Mouse (Mus musculus) macrophage (primary cell): Measurements from ENCODE around the gene Tigd3. TPM values are rescaled to one million over a fixed set of nuclear protein-coding genes. Genes with fewer than 3 reads are reported as not detected.
"Not testable (repeated sequence)": the region's sequence is repeated elsewhere in the genome, so short reads cannot be mapped to it uniquely, and the experiment has no call there.

Experiments used
- H3K27ac ChIP-seq: fragments of 350-480 bp; formaldehyde crosslinking; 2 replicates; pipeline ENCODE4 v1.9.0; 2021
- H3K36me3 ChIP-seq: fragments of 350-480 bp; formaldehyde crosslinking; 2 replicates; pipeline ENCODE4 v1.9.0; 2021; ENCODE audit errors: inconsistent target
- H3K4me3 ChIP-seq: fragments of 350-480 bp; formaldehyde crosslinking; 2 replicates; pipeline ENCODE4 v1.9.0; 2021; ENCODE audit errors: inconsistent target
- H3K79me2 ChIP-seq: fragments of 350-480 bp; formaldehyde crosslinking; 2 replicates; pipeline ENCODE4 v1.9.0; 2021; ENCODE audit errors: inconsistent target
- WGBS: methylation state at CpG from one replicate; pipeline ENCODE4 v1.1.7; 2026; ENCODE audit warnings: inconsistent platforms; ENCODE audit not compliant: missing documents; 5-methylcytosine and 5-hydroxymethylcytosine counted together
- polyA plus RNA-seq: library from polyadenylated mRNA; stranded (reverse); fragments of 250-400 nt; gene quantifications from 3 replicates; pipeline ENCODE4 v1.2.4, GENCODE M21; 2018; ENCODE audit warnings: inconsistent platforms

Gene Tigd3
- polyA plus RNA-seq, 1 experiment from 2014 or later: 0.16 TPM

- 14% methylated on average over 31 of the region's 31 CpGs for WGBS
- Histone ChIP-seq H3K36me3 (peaks cover 12% of the 10 kb centered on the region), H3K27ac (no peak overlapping the region), H3K4me3 (no peak overlapping the region; the same call in 1 of the 2 replicates), H3K79me2 (no peaks in the 10 kb centered on the region)
Observed at GRCm38 (mm10) chr19:5893282-5894001, 507 bp downstream of the Tigd3 start.

GRCm38 (mm10) chr19:5892735-5893134, 1.2 kb downstream of the Tigd3 start:
- no peak overlapping the region for H3K4me3 ChIP-seq
- peaks cover 8% of the 10 kb centered on the region; the same call in 1 of the 2 replicates for H3K36me3 ChIP-seq
- 92% methylated on average over 13 of the region's 13 CpGs for WGBS
- no peaks in the 10 kb centered on the region for H3K79me2 ChIP-seq
- no peak overlapping the region for H3K27ac ChIP-seq

GRCm38 (mm10) chr19:5892262-5892661, 1.7 kb downstream of the Tigd3 start:
- Histone ChIP-seq H3K79me2 (no peaks in the 10 kb centered on the region), H3K27ac (no peak overlapping the region), H3K4me3 (no peak overlapping the region), H3K36me3 (peaks cover 8% of the 10 kb centered on the region; the same call in 1 of the 2 replicates)
- WGBS: 94% methylated on average over 7 of the region's 7 CpGs

- Histone ChIP-seq H3K27ac (no peak overlapping the region), H3K79me2 (no peaks in the 10 kb centered on the region), H3K36me3 (peaks cover 6% of the 10 kb centered on the region; the same call in 1 of the 2 replicates), H3K4me3 (no peak overlapping the region)
- 98% methylated on average over 12 of the region's 12 CpGs for WGBS
Observed at GRCm38 (mm10) chr19:5891521-5892258, 2.3 kb downstream of the Tigd3 start.

GRCm38 (mm10) chr19:5889211-5889610, 4.7 kb downstream of the Tigd3 start:
- peaks cover 16% of the 10 kb centered on the region for H3K36me3 ChIP-seq
- 93% methylated on average over 4 of the region's 4 CpGs for WGBS

GRCm38 (mm10) chr19:5887234-5887815, 6.6 kb downstream of the Tigd3 start:
- peaks cover 19% of the 10 kb centered on the region; the same call in 1 of the 2 replicates for H3K79me2 ChIP-seq
- no peak overlapping the region for H3K27ac ChIP-seq
- H3K36me3 ChIP-seq: peaks cover 34% of the 10 kb centered on the region
- WGBS: 45% methylated on average over 3 of the region's 3 CpGs
- H3K4me3 ChIP-seq: no peak overlapping the region

More at GRCm38 (mm10) chr19:5889211-5889610, 4.7 kb downstream of the Tigd3 start:
- Histone ChIP-seq H3K79me2 (peaks cover under 1% of the 10 kb centered on the region; the same call in 1 of the 2 replicates), H3K4me3 (no peak overlapping the region), H3K27ac (no peak overlapping the region)

GRCm38 (mm10) chr19:5885838-5886237, 8.1 kb downstream of the Tigd3 start:
- H3K36me3 ChIP-seq: peaks cover 39% of the 10 kb centered on the region

GRCm38 (mm10) chr19:5883935-5884334, 10.0 kb downstream of the Tigd3 start:
- H3K27ac ChIP-seq: no peak overlapping the region
- WGBS: 89% methylated on average over 1 of the region's 1 CpGs
- H3K36me3 ChIP-seq: peaks cover 52% of the 10 kb centered on the region
- H3K4me3 ChIP-seq: no peak overlapping the region
- peaks cover 43% of the 10 kb centered on the region for H3K79me2 ChIP-seq

More at GRCm38 (mm10) chr19:5885838-5886237, 8.1 kb downstream of the Tigd3 start:
- Histone ChIP-seq H3K79me2 (peaks cover 24% of the 10 kb centered on the region), H3K4me3 (no peak overlapping the region), H3K27ac (no peak overlapping the region)
- WGBS: 78% methylated on average over 4 of the region's 4 CpGs

GRCm38 (mm10) chr19:5882079-5882478, 11.9 kb downstream of the Tigd3 start:
- H3K27ac ChIP-seq: peak overlapping the region; percentile 72

GRCm38 (mm10) chr19:5881155-5881554, 12.8 kb downstream of the Tigd3 start:
- Histone ChIP-seq H3K4me3 (no peak overlapping the region), H3K27ac (peak overlapping the region; percentile 72), H3K79me2 (peaks cover 53% of the 10 kb centered on the region), H3K36me3 (peaks cover 52% of the 10 kb centered on the region)
- WGBS: 80% methylated on average over 1 of the region's 6 CpGs

More at GRCm38 (mm10) chr19:5882079-5882478, 11.9 kb downstream of the Tigd3 start:
- H3K79me2 ChIP-seq: peaks cover 53% of the 10 kb centered on the region
- WGBS: 3% methylated on average over 5 of the region's 5 CpGs
- not testable (repeated sequence) for H3K4me3 ChIP-seq
- H3K36me3 ChIP-seq: peaks cover 52% of the 10 kb centered on the region

- Histone ChIP-seq H3K79me2 (peaks cover 55% of the 10 kb centered on the region), H3K36me3 (peaks cover 41% of the 10 kb centered on the region), H3K27ac (peak overlapping the region; percentile 99), H3K4me3 (0 out of 2 replicates have a peak overlapping the region, but pooled peaks have one; percentile 73)
- 88% methylated on average over 7 of the region's 7 CpGs for WGBS
Observed at GRCm38 (mm10) chr19:5879735-5880134, 14.2 kb downstream of the Tigd3 start.

- Histone ChIP-seq H3K4me3 (peak overlapping the region; percentile 73), H3K79me2 (peaks cover 60% of the 10 kb centered on the region), H3K36me3 (peaks cover 33% of the 10 kb centered on the region), H3K27ac (peak overlapping the region; percentile 99)
- 52% methylated on average over 3 of the region's 3 CpGs for WGBS
Observed at GRCm38 (mm10) chr19:5878916-5879315, 15.0 kb downstream of the Tigd3 start.

GRCm38 (mm10) chr19:5878362-5878722, 15.6 kb downstream of the Tigd3 start:
- Histone ChIP-seq H3K27ac (peak overlapping the region; percentile 99), H3K79me2 (peaks cover 60% of the 10 kb centered on the region), H3K4me3 (peak overlapping the region; percentile 73), H3K36me3 (peaks cover 27% of the 10 kb centered on the region)
- WGBS: 6% methylated on average over 7 of the region's 7 CpGs

- peak within 1 kb of the TSS; percentile 73 for H3K4me3 ChIP-seq
- peaks cover 25% of the 10 kb centered on the region for H3K36me3 ChIP-seq
- under 1% methylated on average over 15 of the region's 15 CpGs for WGBS
- peaks cover 60% of the 10 kb centered on the region for H3K79me2 ChIP-seq
- H3K27ac ChIP-seq: peak within 1 kb of the TSS; percentile 99
Observed at GRCm38 (mm10) chr19:5877618-5878361, 16.2 kb downstream of the Tigd3 start, which contains the start of gene Slc25a45. TSS of gene Slc25a45 (plus strand) at chr19:5877808.
